Mouse (Mus musculus): Measurements from ENCODE around the gene Naxe.

The Naxe gene

DNA sequence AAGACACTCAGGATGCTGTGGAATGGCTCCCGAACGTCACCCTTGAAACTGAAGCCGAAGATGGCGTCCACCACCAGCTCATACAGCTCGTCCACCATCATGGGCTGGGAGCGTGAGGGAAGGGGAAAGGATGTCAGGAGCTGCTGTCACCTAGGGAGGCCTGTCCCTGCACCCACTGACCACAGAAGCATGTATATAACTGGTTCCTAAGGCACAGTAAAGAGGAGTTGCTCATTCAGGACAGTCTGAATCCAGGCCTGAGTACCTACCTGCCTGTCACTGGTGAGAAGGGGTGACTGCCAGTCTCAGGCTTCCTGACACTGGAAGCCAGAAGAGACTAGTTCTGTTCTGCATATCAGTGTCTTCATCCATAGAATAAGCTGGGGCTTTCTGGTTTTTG is 1.3 kb downstream of the Naxe start:
- no peak for DNase-seq (ENCODE audit: low spot score in 2 of 2)

- no peak for DNase-seq (ENCODE audit: low spot score in 2 of 2)
Measured at GRCm38 (mm10) chr3:88049532-88049931, 8.8 kb downstream of the Naxe start.

DNA sequence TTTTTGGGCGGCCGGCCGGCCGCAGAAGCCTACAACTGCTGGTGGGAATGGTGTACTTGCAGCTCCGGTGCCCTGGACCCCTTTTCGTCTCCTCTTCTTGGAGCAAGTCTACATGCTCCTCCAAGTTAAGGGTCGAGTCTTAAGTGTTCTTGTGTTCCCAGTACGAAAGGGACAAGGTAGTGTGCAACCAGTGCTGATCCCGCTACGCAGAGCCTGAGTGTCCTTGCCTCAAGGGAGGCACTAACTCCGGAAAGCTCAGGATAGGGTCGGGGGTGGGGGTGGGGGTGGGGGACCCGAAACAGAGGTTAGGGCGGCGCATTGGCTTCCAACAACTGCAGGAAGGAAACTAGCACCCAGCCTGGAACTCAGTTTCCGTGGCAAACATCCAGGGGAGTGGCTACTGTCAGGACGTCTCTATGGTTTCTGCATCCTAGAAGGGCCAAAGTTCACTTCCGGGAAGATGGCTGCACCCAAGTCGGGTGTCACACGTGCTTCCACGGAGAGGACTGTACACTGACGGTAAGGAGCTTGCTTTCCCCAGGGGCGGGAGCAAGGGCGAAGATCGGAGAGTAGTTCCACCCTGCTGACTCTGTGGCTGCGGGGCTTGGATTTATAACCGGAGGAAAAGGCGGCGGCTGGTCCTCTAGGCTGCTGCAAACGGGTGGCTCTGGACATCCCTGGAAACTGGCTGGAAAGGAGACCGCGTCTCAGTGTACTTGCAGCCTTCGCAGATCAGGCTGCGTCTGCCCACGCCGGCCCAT is 15.5 kb downstream of the Naxe start, which contains the start of gene Gpatch4:
Gpatch4 (plus strand) TSS at position 448 of the 761 bp plus-strand sequence.
- DNase-seq (ENCODE audit: low spot score in 2 of 2), result peak; percentile 39 to 72

DNA sequence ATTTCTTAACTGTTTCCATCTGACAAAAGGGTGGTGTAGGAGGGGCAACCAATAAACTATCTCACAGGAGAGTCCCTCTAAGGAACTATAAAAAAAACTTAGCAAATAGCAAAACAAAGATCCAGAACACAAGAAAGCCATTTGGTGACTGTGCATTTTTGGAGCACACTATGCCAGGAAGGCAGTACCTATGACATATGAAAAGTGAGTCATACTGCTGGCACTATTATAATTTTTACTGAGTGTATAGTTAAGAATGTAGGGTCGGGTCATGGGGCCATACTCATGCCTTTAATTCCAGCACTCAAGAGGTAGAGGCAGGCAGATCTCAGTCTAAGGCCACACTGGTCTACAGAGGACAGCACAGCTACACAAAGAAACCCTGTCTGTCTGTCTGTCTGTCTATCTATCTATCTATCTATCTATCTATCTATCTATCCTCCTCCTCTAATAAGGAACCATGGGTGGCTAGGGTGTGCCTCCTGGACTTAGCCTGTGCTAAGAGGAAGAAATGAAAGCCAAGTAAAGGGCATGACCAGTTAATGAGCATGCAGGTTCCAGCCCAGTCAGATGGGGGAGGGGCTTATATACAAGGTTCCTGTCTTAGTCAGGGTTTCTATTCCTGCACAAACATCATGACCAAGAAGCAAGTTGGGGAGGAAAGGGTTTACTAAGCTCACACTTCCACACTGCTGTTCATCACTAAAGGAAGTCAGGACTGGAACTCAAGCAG is 22.6 kb downstream of the Naxe start:
- DNase-seq (ENCODE audit: low spot score in 2 of 2), result no peak

GRCm38 (mm10) chr3:88033506-88033905 is 24.8 kb downstream of the Naxe start:
- DNase-seq (ENCODE audit: low spot score in 2 of 2), result no peak

DNA sequence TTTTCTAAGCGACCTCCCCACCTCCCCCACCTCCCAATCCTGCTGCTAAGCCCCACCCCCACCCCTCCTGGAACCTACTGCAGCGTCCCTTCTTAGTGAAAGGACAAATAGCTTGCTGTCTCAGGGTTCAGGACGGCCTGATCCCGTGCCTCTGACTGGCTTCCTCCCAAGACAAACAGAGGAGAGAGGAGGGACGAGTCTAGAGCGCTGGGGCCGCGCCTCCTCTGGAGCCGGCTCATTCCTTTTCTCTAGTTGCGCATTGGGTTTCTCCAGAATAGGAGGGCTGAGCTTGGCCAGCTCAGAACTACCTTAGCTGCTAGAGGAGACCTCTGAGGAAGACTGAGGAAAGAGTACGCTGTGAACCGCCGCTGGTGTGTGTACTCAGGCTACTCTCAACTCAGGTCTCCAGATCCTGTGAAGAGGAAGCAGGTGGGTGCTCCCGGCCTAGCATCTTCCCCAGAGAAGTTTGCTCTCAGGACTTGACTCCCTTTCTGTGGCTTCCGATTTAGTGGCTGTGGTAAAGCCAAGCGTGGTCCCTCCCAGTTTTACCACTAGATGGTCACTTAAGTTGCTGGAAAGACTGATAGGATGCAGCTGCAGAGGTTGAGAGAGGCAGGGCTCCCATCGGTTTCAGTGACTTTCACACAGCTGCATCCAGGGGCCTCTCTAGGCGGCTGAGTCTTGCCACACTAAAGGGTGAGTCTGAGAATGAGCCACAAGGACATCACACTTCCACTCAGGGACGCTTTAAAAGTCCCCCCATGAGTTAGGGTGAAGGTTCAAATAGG is 27.5 kb downstream of the Naxe start:
- DNase-seq (ENCODE audit: low spot score in 2 of 2), result no peak

DNA sequence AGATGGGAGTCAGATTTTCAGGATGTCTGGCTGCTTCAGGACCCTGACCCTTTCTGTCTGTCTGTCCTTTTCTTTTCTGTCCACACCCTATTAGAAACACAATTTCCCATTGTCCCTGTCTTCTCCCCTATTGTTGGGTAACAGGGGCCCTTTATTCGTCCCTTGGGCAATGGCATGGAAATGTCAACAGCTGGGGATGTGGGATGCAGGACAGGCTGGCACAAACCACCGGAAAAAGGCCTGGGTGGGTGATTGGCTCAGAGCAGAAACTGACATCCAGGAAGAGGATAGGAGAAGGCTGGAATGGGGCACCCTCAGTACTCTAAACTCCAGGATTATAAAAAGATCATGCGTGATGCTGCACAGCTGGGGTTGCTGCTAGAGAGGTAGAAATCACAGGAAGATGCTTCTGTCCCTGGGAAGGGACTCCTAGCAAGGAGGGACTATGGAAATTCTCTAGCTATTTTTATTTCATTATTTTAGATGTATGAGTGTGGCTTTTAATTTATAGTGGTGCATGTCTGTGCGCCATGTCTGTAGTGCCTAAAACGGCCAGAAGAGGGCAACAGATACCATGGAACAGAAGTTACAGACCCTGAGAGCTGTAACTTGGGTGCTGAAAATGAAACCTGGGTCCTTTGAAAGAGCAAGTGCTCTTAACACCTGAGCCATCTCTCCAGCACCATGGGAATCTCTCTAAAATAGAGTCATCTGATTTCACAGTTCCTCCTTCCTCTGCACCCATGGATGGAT is 30.7 kb downstream of the Naxe start, which contains the start of gene Hapln2:
Hapln2 (minus strand) TSS at position 150 of the 753 bp plus-strand sequence.
- no peak for DNase-seq (ENCODE audit: low spot score in 2 of 2)

- DNase-seq (ENCODE audit: low spot score in 2 of 2), result no peak
Measured at GRCm38 (mm10) chr3:88026823-88027222, 31.5 kb downstream of the Naxe start.

DNA sequence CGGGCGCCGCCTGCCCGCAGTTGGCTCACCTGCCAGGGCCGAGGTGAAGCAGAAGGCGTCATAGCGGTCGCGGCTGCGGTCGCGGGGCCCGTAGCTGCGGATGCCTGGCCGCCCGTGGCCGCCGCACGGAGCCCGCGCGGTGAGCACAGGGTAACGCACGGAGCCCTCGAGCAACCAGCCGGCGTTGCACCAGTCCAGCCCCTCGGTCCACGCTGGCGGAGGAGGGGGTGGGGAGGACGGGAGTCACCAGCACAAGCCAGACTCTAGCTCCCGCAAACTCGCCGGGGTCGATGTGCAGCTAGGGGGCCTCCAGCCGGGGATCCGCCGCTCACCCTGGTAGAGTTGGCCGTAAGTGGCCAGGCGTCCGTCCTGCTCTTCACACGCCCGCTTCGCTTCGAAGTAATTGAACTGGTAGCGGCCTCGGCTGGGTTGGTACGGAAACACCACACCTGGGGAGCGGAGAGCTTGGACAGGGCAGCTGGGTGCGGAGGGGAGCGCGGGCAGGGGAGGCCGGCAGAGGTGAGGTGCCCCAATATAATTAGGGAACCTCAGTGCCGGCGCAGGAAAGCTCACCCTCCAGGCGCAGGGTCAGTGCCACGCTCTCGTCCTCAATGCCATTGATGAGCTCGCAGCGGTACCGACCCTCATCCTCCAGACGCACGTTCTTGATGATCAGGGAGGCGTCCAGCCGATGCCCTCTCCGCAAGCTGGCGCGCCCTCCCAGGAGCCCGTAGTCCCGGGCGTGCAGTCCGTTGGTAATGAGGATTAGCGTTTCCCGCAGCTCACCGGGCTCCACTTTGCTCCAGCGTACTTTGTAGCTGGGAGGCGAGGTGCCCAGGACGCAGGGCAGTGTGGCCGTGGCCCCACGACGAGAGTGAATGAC is 34.9 kb downstream of the Naxe start:
- no peak for DNase-seq (ENCODE audit: low spot score in 2 of 2)

- DNase-seq (ENCODE audit: low spot score in 2 of 2), result peak; percentile 58 to 59
Measured at GRCm38 (mm10) chr3:88022322-88023191, 35.7 kb downstream of the Naxe start.

- no peak for DNase-seq (ENCODE audit: low spot score in 2 of 2)
Measured at GRCm38 (mm10) chr3:88010634-88011265, 47.5 kb downstream of the Naxe start.

All from spleen, postnatal 14 days (tissue).